Mouse (Mus musculus) intestine, embryonic 16.5 days (tissue): ENCODE results near the gene Vmn1r32. TPM values are rescaled to one million over a fixed set of nuclear protein-coding genes. Genes with fewer than 3 reads are reported as not detected.

Experiments used
- ATAC-seq: fragments of 200-750 bp; cut with Nextera tagmentation; 2 replicates; pipeline ENCODE4 v1.8.0; 2017; ENCODE audit warnings: moderate TSS enrichment, moderate library complexity
- H3K27ac ChIP-seq: fragments of 300-500 bp; sonication (generic); 2 replicates; pipeline ENCODE4 v1.5.1; 2014; ENCODE audit warnings: mild to moderate bottlenecking, low read length
- H3K27me3 ChIP-seq: fragments of 300-500 bp; sonication (generic); replicated peaks from 2 replicates; pipeline ENCODE4 v1.6.1; 2014; ENCODE audit warnings: low read length, control low read depth, mixed read lengths; ENCODE audit not compliant: control insufficient read depth, insufficient read depth
- H3K36me3 ChIP-seq: fragments of 300-500 bp; sonication (generic); 2 replicates; pipeline ENCODE4 v1.6.1; 2014; ENCODE audit warnings: low read length, control low read depth; ENCODE audit not compliant: control insufficient read depth, insufficient read depth
- H3K4me1 ChIP-seq: fragments of 300-500 bp; sonication (generic); 2 replicates; pipeline ENCODE4 v1.6.1; 2014; ENCODE audit warnings: low read length, control low read depth, mixed read lengths; ENCODE audit not compliant: control insufficient read depth, insufficient read depth
- H3K4me2 ChIP-seq: fragments of 300-500 bp; sonication (generic); 2 replicates; pipeline ENCODE4 v1.6.1; 2014; ENCODE audit warnings: low read depth, low read length, control low read depth
- H3K4me3 ChIP-seq: fragments of 300-500 bp; sonication (generic); 2 replicates; pipeline ENCODE4 v1.5.1; 2014; ENCODE audit warnings: mild to moderate bottlenecking, low read length
- H3K9ac ChIP-seq: fragments of 300-500 bp; sonication (generic); 2 replicates; pipeline ENCODE4 v1.6.1; 2014; ENCODE audit warnings: low read depth, low read length
- H3K9me3 ChIP-seq: fragments of 300-500 bp; sonication (generic); 2 replicates; pipeline ENCODE4 v1.6.1; 2016; ENCODE audit warnings: low read length, control low read depth; ENCODE audit not compliant: control insufficient read depth
- WGBS: fragments of 180-500 bp; shearing (Covaris S2); extraction: QIAGEN DNeasy Blood & Tissue Kit; methylation state at CpG from one replicate; pipeline ENCODE4 v1.1.7; 2014; 5-methylcytosine and 5-hydroxymethylcytosine counted together
- polyA plus RNA-seq: library from polyadenylated mRNA; unstranded; fragments of >200 nt; fragmentation: Nextera tagmentation; extraction: Ambion mirVana; gene quantifications from 2 replicates; pipeline ENCODE4 v1.2.1, GENCODE M21; 2015

Gene Vmn1r32
- polyA plus RNA-seq = 0.09 TPM in 1 of 2 replicates, not detected in the other

DNA sequence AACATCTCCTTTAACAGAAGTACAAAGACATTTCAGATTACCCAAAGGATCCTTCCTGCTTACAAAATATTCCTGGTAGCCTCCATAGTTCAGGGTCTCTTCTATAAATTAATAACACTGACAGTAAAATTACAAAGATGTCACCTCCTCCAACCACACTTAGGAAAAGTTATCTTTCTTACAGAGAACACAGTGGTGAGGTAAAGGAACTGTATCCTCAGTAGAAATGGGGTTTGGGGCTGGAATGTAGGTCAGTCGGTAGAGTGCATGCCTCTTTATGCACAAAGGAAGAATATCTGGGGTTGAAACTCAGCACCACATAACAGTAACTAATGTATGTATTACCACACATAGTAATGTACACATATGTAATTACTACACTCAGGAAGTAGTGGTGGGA is at the start of gene Vmn1r32:
TSS of gene Vmn1r32 (minus strand) at position 101 of the 400 bp plus-strand sequence.
- Histone ChIP-seq H3K27ac (no peak within 1 kb of the TSS), H3K4me2 (no peak within 1 kb of the TSS), H3K9ac (no peak within 1 kb of the TSS), H3K27me3 (no peaks in the 10 kb centered on the region), H3K36me3 (no peaks in the 10 kb centered on the region), H3K4me3 (no peak within 1 kb of the TSS), H3K4me1 (no peaks in the 10 kb centered on the region), H3K9me3 (no peaks in the 10 kb centered on the region)
- 90% methylated on average over 1 of the region's 1 CpGs for WGBS
- no peak for ATAC-seq

- H3K9me3 ChIP-seq = 0 out of 2 replicates have a peak, but pooled peaks cover under 1% of the 10 kb centered on the region
- H3K9ac ChIP-seq = no peak overlapping the region
- no peak for ATAC-seq
- H3K4me2 ChIP-seq = no peak overlapping the region
- H3K4me1 ChIP-seq = no peaks in the 10 kb centered on the region
- H3K27ac ChIP-seq = no peak overlapping the region
- no peaks in the 10 kb centered on the region for H3K27me3 ChIP-seq
- H3K4me3 ChIP-seq = no peak overlapping the region
- H3K36me3 ChIP-seq = no peaks in the 10 kb centered on the region
These were observed 35.9 kb upstream of the Vmn1r32 start for GRCm38 (mm10) chr6:66595804-66596203.

GRCm38 (mm10) chr6:66535966-66536365 is 23.9 kb downstream of the Vmn1r32 start:
- Histone ChIP-seq H3K27me3 (no peaks in the 10 kb centered on the region), H3K4me3 (peak overlapping the region; percentile 62), H3K4me1 (peaks cover 10% of the 10 kb centered on the region), H3K36me3 (no peaks in the 10 kb centered on the region), H3K27ac (peak overlapping the region; percentile 88; the same call in 1 of the 2 replicates), H3K9ac (peak overlapping the region; percentile 75), H3K9me3 (no peaks in the 10 kb centered on the region), H3K4me2 (peak overlapping the region; percentile 59)
- no peak for ATAC-seq
- 11% methylated on average over 7 of the region's 7 CpGs for WGBS

GRCm38 (mm10) chr6:66535028-66535862 is 24.7 kb downstream of the Vmn1r32 start, which contains the start of gene Mad2l1:
Mad2l1 (plus strand) TSS chr6:66535390.
- Histone ChIP-seq H3K9me3 (no peaks in the 10 kb centered on the region), H3K4me3 (peak within 1 kb of the TSS; percentile 62), H3K27me3 (no peaks in the 10 kb centered on the region), H3K36me3 (no peaks in the 10 kb centered on the region), H3K4me2 (peak within 1 kb of the TSS; percentile 61), H3K4me1 (peaks cover 10% of the 10 kb centered on the region), H3K9ac (peak within 1 kb of the TSS; percentile 75), H3K27ac (peak within 1 kb of the TSS; percentile 88)
- WGBS = under 1% methylated on average over 57 of the region's 57 CpGs
- peak; percentile 99 for ATAC-seq

- Histone ChIP-seq H3K4me2 (peak overlapping the region; percentile 61), H3K36me3 (no peaks in the 10 kb centered on the region), H3K9ac (peak overlapping the region; percentile 73), H3K27me3 (no peaks in the 10 kb centered on the region), H3K27ac (peak overlapping the region; percentile 88), H3K9me3 (no peaks in the 10 kb centered on the region), H3K4me1 (peaks cover 10% of the 10 kb centered on the region), H3K4me3 (peak overlapping the region; percentile 62)
- ATAC-seq = no peak
- WGBS = 69% methylated on average over 5 of the region's 5 CpGs
These were observed 25.4 kb downstream of the Vmn1r32 start for GRCm38 (mm10) chr6:66534366-66534941.

GRCm38 (mm10) chr6:66533241-66533640 is 26.7 kb downstream of the Vmn1r32 start:
- no peak overlapping the region for H3K4me3 ChIP-seq
- H3K9me3 ChIP-seq = no peaks in the 10 kb centered on the region
- H3K36me3 ChIP-seq = no peaks in the 10 kb centered on the region
- H3K4me1 ChIP-seq = peaks cover 10% of the 10 kb centered on the region
- no peaks in the 10 kb centered on the region for H3K27me3 ChIP-seq
- no peak for ATAC-seq
- H3K27ac ChIP-seq = no peak overlapping the region
- H3K9ac ChIP-seq = no peak overlapping the region
- no peak overlapping the region for H3K4me2 ChIP-seq
- WGBS = 31% methylated on average over 3 of the region's 3 CpGs

- Histone ChIP-seq H3K27ac (no peak overlapping the region), H3K9me3 (no peaks in the 10 kb centered on the region), H3K27me3 (no peaks in the 10 kb centered on the region), H3K4me1 (no peaks in the 10 kb centered on the region), H3K36me3 (no peaks in the 10 kb centered on the region), H3K4me3 (no peak overlapping the region), H3K4me2 (no peak overlapping the region), H3K9ac (no peak overlapping the region)
- WGBS = 93% methylated on average over 10 of the region's 10 CpGs
- ATAC-seq = no peak
These were observed 31.5 kb downstream of the Vmn1r32 start for GRCm38 (mm10) chr6:66528386-66528785.

DNA sequence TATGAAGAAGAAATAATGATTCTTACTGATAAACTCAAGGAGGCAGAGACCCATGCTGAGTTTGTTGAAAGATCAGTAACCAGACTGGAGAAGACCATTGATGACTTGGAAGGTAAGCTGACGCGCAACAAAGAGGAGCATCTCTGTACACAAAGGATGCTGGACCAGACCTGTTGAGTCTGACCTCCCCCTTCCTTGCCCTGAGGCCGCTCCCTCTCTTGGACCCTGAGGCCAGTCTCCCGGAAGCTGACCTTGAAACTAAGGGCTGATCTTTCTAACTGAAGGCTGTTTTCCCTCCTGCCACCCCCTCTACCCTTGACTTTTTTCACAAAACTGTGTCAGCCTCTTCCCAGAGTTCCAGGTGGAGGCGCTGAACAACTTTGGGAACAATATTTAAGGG is 43.5 kb downstream of the Vmn1r32 start:
- H3K27me3 ChIP-seq = no peaks in the 10 kb centered on the region
- WGBS = 95% methylated on average over 5 of the region's 5 CpGs
- no peak for ATAC-seq
- H3K9me3 ChIP-seq = no peaks in the 10 kb centered on the region
- no peak overlapping the region for H3K9ac ChIP-seq
- H3K4me1 ChIP-seq = no peaks in the 10 kb centered on the region
- H3K4me2 ChIP-seq = no peak overlapping the region
- H3K27ac ChIP-seq = no peak overlapping the region
- H3K36me3 ChIP-seq = no peaks in the 10 kb centered on the region
- H3K4me3 ChIP-seq = no peak overlapping the region
